Mouse (Mus musculus) embryonic fibroblast, embryonic 13.5 days (primary cell): Measurements from ENCODE around the gene Cavin1. TPM values are rescaled to one million over a fixed set of nuclear protein-coding genes. Genes with fewer than 3 reads are reported as not detected.
A peak's percentile ranks its signal among the peaks of the same experiment; 100 is the strongest.

Experiments
- H3K27ac ChIP-seq: 2 replicates; pipeline ENCODE4 v1.5.1; 2012; ENCODE audit warnings: low read length, control low read depth, inconsistent platforms; ENCODE audit not compliant: insufficient read depth
- H3K4me1 ChIP-seq: 2 replicates; pipeline ENCODE4 v1.6.1; 2011; ENCODE audit warnings: low read length; ENCODE audit not compliant: control insufficient read depth, insufficient read depth
- H3K4me3 ChIP-seq: 2 replicates; pipeline ENCODE4 v1.5.1; 2011; ENCODE audit warnings: mild to moderate bottlenecking, control low read depth, low read length; ENCODE audit not compliant: insufficient read depth
- CTCF ChIP-seq: IDR thresholded peaks from 2 replicates; pipeline ENCODE4 v1.5.1; 2011; ENCODE audit warnings: mild to moderate bottlenecking, control low read depth, low read length, moderate library complexity, borderline replicate concordance; ENCODE audit not compliant: insufficient read depth
- POLR2A ChIP-seq: IDR thresholded peaks from 2 replicates; pipeline ENCODE4 v1.6.1; 2011; ENCODE audit warnings: low read depth, mild to moderate bottlenecking, control low read depth, low read length, moderate library complexity
- polyA plus RNA-seq: library from polyadenylated mRNA; stranded (reverse); fragments of >200 nt; gene quantifications from 2 replicates; pipeline ENCODE4 v1.2.4, GENCODE M21; 2011; ENCODE audit warnings: low read depth; ENCODE audit not compliant: missing spikeins, insufficient read length

Cavin1 gene
- polyA plus RNA-seq, 1 experiment, result 387 TPM

DNA sequence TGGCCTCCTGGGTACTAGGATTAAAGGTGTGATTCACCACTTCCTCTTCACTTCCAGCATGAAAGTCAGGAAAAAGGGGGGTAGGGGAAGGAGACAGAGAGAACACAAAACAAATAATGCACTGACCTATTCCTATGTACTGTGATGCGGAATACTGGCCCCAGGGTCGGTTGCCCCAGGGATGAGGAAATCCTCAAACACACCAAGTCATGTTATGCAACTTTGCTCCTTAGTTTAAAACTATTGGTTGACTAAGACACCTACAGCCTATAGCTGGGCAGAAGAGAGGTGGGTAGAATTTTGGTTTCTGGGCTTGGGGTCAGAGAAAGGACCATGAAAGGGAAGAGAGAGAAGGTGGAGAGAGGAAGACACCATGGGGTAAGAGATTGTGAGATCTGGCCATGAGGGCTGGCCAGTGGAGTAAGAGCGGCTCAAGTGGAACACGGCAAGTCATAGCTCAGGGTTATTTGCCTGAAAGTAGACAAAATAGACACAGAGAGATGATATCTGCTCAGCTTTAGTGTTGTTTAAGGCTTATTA is 54.2 kb downstream of the Cavin1 start:
- TF ChIP-seq CTCF (no peak), POLR2A (no peak)
- no peak overlapping the region for H3K4me3 ChIP-seq
- H3K4me1 ChIP-seq, result peaks cover 8% of the 10 kb centered on the region
- no peak overlapping the region for H3K27ac ChIP-seq

DNA sequence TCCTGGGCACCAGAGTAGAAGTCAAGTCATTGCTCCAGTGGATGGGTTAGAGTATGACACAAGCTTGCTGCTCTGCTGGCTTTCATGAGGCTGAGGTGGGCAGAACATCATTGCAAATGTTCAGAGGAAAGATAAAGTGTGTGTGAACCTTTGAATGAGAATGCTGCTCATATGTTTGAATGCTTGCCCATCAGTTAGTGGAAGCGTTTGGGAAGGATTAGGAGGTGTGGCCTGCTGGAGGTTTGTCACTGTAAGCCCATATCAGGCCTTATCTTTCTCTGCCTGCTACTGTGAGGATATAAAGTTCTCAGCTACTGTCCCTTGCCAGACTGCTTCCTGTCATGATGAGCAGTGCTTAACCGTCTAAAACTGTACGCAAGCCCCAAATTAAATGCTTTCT is 55.6 kb downstream of the Cavin1 start:
- TF ChIP-seq CTCF, result no peak
- TF ChIP-seq POLR2A, result no peak
- H3K4me1 ChIP-seq, result peaks cover 8% of the 10 kb centered on the region
- H3K27ac ChIP-seq, result no peak overlapping the region
- H3K4me3 ChIP-seq, result no peak overlapping the region

DNA sequence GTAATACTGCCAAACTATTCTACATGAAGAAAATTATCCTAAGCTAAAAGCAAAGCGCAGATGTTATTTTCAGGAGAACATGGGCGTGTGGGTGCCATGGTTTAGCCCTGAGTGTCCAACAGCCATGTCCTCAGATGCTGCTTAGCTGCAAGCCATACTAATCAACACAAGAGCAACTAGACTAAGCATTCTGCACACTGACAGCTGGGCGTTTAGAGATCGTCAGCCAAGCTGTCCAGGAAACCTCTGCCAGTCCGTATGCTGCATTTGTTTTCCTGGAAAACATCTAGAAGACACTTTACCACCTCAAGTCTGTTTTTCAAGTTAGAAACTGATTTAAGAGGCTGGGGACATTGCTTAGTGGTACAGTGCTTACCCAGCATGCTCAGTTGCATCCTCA is 56.3 kb downstream of the Cavin1 start:
- no peak for TF ChIP-seq CTCF
- TF ChIP-seq POLR2A, result no peak
- Histone ChIP-seq H3K4me1 (peaks cover 8% of the 10 kb centered on the region), H3K27ac (0 out of 2 replicates have a peak overlapping the region, but pooled peaks have one; percentile 0), H3K4me3 (no peak overlapping the region)

DNA sequence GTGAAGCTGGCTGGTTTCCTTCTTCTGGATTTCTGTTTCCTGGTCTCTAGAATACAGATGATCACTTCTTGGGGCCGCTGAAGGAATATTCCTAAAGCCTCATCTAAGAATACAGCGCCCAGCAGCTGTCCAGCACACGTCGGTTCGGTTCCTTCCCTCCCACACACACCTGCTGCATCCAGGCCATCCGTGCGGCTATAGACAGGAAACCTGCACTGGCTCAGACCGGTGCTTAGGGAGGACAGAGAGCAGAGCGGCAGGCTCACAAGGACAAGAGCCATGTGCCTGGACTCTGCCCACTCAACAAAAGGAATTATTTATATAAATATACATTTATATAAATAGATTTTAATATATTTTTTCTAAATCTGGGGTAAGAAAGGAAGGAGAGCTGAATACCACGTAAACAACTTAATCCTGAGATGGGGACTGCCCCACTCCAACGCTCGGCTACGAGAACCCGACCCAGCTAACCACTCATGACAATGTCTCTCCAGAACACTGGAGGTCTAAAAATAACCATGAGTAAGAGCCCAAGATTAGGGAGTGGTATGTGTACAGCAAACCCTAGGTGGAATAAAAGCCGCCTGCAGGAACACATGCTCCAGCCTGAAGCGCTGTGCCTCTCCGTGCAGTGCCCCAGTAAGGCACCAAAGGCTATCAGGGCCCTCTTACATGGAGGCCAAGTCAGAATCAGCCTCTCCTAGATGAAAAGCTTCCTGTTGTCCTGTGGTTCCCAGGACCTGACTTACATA is 58.1 kb downstream of the Cavin1 start:
- H3K4me1 ChIP-seq, result peaks cover 8% of the 10 kb centered on the region
- H3K27ac ChIP-seq, result no peak overlapping the region
- H3K4me3 ChIP-seq, result no peak overlapping the region

DNA sequence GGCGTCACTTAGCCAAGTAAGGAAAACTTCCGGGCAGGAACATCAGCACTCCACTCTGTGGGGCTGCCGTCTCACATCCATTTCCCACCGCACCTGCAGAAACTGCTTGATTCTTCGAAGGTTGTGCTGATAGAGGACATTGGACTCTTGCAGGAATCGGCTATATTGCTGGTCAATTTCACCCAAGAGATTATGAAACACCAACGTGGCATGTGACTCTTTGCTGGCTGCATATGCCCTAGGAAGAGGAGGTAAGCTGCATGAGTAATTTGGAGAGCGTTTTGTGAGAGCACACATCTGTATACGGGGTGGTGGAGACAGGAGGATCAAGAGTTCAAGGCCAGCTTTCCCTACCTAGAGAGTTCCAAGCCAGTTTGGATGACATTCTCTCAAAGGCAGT is 62.1 kb downstream of the Cavin1 start:
- 0 out of 2 replicates have a peak, but pooled peaks cover 6% of the 10 kb centered on the region for H3K4me1 ChIP-seq
- H3K27ac ChIP-seq, result no peak overlapping the region
- no peak for TF ChIP-seq CTCF
- no peak overlapping the region for H3K4me3 ChIP-seq

More for the DNA sequence above, 58.1 kb downstream of the Cavin1 start:
- no peak for TF ChIP-seq CTCF
- TF ChIP-seq POLR2A, result no peak

DNA sequence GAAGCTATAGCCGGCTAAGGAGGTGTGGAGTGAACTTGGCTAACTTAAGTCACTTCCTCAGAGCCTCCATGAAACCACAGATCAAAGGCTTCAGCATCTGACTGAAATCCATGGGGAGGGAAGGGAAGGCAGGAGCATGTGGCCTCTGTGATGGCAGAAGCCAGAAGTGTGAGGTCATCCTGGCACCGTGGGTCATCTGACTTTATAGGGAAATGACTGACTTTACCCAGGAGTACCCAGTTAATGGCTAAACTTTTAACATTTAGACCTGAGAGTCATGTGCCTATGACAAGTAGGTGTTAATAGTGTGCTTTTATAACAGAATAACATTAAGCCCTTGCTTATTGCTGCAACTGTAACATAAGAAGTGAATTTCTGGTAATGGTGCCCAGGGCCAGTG is 62.6 kb downstream of the Cavin1 start:
- H3K4me1 ChIP-seq, result 0 out of 2 replicates have a peak, but pooled peaks cover 4% of the 10 kb centered on the region

DNA sequence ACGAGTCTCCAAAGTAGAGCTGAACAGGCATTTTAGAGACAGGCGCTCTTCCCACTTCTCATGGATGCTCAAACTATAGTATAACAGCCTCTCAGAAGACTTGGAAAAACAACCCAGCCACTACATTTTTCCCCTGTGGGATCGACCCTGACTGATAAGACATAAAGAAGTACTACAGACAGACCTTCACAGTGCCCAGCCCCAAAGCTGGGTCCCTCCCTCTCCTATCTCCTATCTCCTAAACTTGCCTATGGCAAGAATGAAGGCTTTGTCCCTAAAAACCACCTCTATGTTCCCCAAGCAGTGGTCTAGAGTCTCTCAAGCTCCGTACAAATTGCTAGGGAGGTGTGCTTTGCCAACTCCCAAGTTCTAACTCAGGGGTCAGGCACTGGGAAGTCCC is 63.8 kb downstream of the Cavin1 start:
- TF ChIP-seq CTCF (no peak), POLR2A (no peak)
- Histone ChIP-seq H3K27ac (no peak overlapping the region), H3K4me3 (no peak overlapping the region), H3K4me1 (no peaks in the 10 kb centered on the region)

More for the DNA sequence above, 62.6 kb downstream of the Cavin1 start:
- no peak overlapping the region for H3K27ac ChIP-seq
- TF ChIP-seq POLR2A, result no peak
- TF ChIP-seq CTCF, result no peak
- no peak overlapping the region for H3K4me3 ChIP-seq

Other genes starting within 250 kb of the Cavin1 start
- 163 and 168 TPM in 2 replicates for gene Rab5c, start 232.7 kb downstream of the Cavin1 start, polyA plus RNA-seq
- not detected in 2 replicates for gene Kcnh4, start 210.9 kb downstream of the Cavin1 start, polyA plus RNA-seq
- gene Hcrt, start 208.0 kb downstream of the Cavin1 start, polyA plus RNA-seq, result not detected in 2 replicates
- gene Ghdc, start 199.9 kb downstream of the Cavin1 start, polyA plus RNA-seq, result 8.6 and 12.8 TPM in 2 replicates
- 13.3 and 13.7 TPM in 2 replicates for gene Stat5b, start 120.2 kb downstream of the Cavin1 start, polyA plus RNA-seq
- gene Stat5a, start 111.5 kb downstream of the Cavin1 start, polyA plus RNA-seq, result 11.5 and 12.4 TPM in 2 replicates
- 122 and 158 TPM in 2 replicates for gene Stat3, start 31.3 kb downstream of the Cavin1 start, polyA plus RNA-seq
- gene Atp6v0a1, start 38.6 kb upstream of the Cavin1 start, polyA plus RNA-seq, result 43.7 and 50.7 TPM in 2 replicates
- gene Naglu, start 99.1 kb upstream of the Cavin1 start, polyA plus RNA-seq, result 21.8 and 24.9 TPM in 2 replicates
- 1.2 and 5.2 TPM in 2 replicates for gene Hsd17b1, start 107.5 kb upstream of the Cavin1 start, polyA plus RNA-seq
- 14.9 and 15.0 TPM in 2 replicates for gene Coasy, start 111.7 kb upstream of the Cavin1 start, polyA plus RNA-seq
- 29.9 and 30.1 TPM in 2 replicates for gene Mlx, start 116.4 kb upstream of the Cavin1 start, polyA plus RNA-seq
- gene Psmc3ip, start 124.5 kb upstream of the Cavin1 start, polyA plus RNA-seq, result 10.3 and 12.9 TPM in 2 replicates
- gene Retreg3, start 149.0 kb upstream of the Cavin1 start, polyA plus RNA-seq, result 29.8 and 34.1 TPM in 2 replicates
- 34.8 and 36.2 TPM in 2 replicates for gene Tubg1, start 149.1 kb upstream of the Cavin1 start, polyA plus RNA-seq
- gene Tubg2, start 185.0 kb upstream of the Cavin1 start, polyA plus RNA-seq, result 5.5 and 6.1 TPM in 2 replicates
- 3.0 TPM in 2 replicates for gene Cntnap1, start 199.6 kb upstream of the Cavin1 start, polyA plus RNA-seq
- gene Plekhh3, start 200.5 kb upstream of the Cavin1 start, polyA plus RNA-seq, result 7.1 and 11.5 TPM in 2 replicates
- gene Ccr10, start 204.6 kb upstream of the Cavin1 start, polyA plus RNA-seq, result not detected in 2 replicates